Mouse (Mus musculus): ENCODE data around the gene Il20ra. TPM values are rescaled to one million over a fixed set of nuclear protein-coding genes. Genes with fewer than 3 reads are reported as not detected.

Il20ra gene
- total and polyA plus RNA-seq, 2 experiments from 2014 or later: 0.21 to 0.44 TPM

DNA sequence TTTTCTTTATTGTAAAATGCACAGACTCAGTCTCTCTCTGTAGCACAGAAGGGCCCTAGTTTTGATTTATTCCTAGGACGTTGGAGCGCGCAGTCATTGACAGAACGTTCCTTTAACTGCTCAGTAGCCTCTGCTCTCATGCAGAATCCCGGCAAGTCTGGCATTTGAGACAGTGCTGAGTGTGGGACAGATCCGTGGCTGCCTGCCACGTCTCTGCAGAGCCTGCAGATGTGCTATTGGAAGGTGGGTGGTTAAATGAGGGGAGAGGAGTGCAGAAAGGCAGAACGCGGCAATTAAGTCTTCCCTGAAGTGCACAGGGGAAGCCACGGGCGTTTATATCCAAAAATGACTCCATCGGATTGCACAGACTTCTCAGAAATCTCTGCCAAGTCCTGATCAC is 66.7 kb downstream of the Il20ra start:
- no peaks in the 10 kb centered on the region for H3K27me3 ChIP-seq (ENCODE audit: insufficient read depth, low read length)
- H3K36me3 ChIP-seq (ENCODE audit: insufficient read depth, low read length): no peaks in the 10 kb centered on the region
- TF ChIP-seq CTCF (IDR thresholded peaks at IDR 0.05): no peak
- H3K4me1 ChIP-seq (ENCODE audit: insufficient read depth, low read length): no peaks in the 10 kb centered on the region
- DNase-seq (ENCODE audit: low spot score) (peak; percentile 68), ATAC-seq (ENCODE audit: low FRiP score) (no peak)
- H3K4me3 ChIP-seq (ENCODE audit: low read depth, low read length): no peak overlapping the region
- no peak overlapping the region for H3K27ac ChIP-seq (ENCODE audit: low read depth, low read length)
- no peak overlapping the region for H3K4me2 ChIP-seq (ENCODE audit: low read depth, low read length, poor library complexity, severe bottlenecking)
- H3K9ac ChIP-seq (replicated peaks; ENCODE audit: low read length, poor library complexity, severe bottlenecking): no peak overlapping the region
- WGBS: 77% methylated on average over 12 of the region's 12 CpGs
- no peaks in the 10 kb centered on the region for H3K9me3 ChIP-seq (ENCODE audit: low read length)

GRCm38 (mm10) chr10:19781365-19781764 is 69.0 kb downstream of the Il20ra start:
- no peak overlapping the region for H3K4me3 ChIP-seq (ENCODE audit: low read depth, low read length)
- peak; percentile 35 for TF ChIP-seq CTCF (IDR thresholded peaks at IDR 0.05)
- no peak overlapping the region for H3K9ac ChIP-seq (replicated peaks; ENCODE audit: low read length, poor library complexity, severe bottlenecking)
- H3K27ac ChIP-seq (ENCODE audit: low read depth, low read length): no peak overlapping the region
- 88% methylated on average over 5 of the region's 5 CpGs for WGBS
- no peak overlapping the region for H3K4me2 ChIP-seq (ENCODE audit: low read depth, low read length, poor library complexity, severe bottlenecking)
- no peaks in the 10 kb centered on the region for H3K9me3 ChIP-seq (ENCODE audit: low read length)
- ATAC-seq (ENCODE audit: low FRiP score) (no peak), DNase-seq (ENCODE audit: low spot score) (no peak)
- H3K27me3 ChIP-seq (ENCODE audit: insufficient read depth, low read length): no peaks in the 10 kb centered on the region
- H3K36me3 ChIP-seq (ENCODE audit: insufficient read depth, low read length): no peaks in the 10 kb centered on the region
- H3K4me1 ChIP-seq (ENCODE audit: insufficient read depth, low read length): no peaks in the 10 kb centered on the region

- Histone ChIP-seq H3K9ac (replicated peaks; ENCODE audit: low read length, poor library complexity, severe bottlenecking) (no peak overlapping the region), H3K27ac (ENCODE audit: low read depth, low read length) (no peak overlapping the region), H3K36me3 (ENCODE audit: insufficient read depth, low read length) (no peaks in the 10 kb centered on the region), H3K4me2 (ENCODE audit: low read depth, low read length, poor library complexity, severe bottlenecking) (no peak overlapping the region), H3K4me1 (ENCODE audit: insufficient read depth, low read length) (0 out of 2 replicates have a peak, but pooled peaks cover 3% of the 10 kb centered on the region), H3K9me3 (ENCODE audit: low read length) (no peaks in the 10 kb centered on the region), H3K27me3 (ENCODE audit: insufficient read depth, low read length) (no peaks in the 10 kb centered on the region), H3K4me3 (ENCODE audit: low read depth, low read length) (no peak overlapping the region)
- ATAC-seq (ENCODE audit: low FRiP score) (peak; percentile 41; the same call in 1 of the 2 replicates), DNase-seq (ENCODE audit: low spot score) (peak; percentile 71)
- WGBS: 69% methylated on average over 8 of the region's 8 CpGs
- no peak for TF ChIP-seq CTCF (IDR thresholded peaks at IDR 0.05)
These were observed 82.6 kb downstream of the Il20ra start for GRCm38 (mm10) chr10:19794996-19795395.

DNA sequence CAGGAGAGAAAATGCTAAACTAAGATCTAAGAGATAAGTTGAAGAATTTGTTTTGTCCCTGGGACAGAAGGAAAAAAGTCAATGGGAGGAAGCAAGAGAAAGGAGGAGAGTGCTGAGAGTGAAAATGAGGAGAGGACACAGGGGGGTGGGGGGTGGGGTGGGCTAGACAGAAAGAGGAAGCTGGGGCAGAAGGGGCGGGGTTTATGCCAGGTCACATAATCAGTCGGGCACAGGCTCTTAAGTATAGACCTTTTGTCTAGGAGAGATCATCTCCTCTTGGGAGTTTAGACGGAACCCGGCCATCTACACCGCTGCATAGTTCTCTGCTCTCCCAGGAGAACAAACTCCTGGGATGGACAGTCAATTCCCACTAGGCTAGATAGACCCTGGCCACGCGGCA is 90.6 kb downstream of the Il20ra start:
- no peak for TF ChIP-seq CTCF (IDR thresholded peaks at IDR 0.05)
- Histone ChIP-seq H3K27me3 (ENCODE audit: insufficient read depth, low read length) (no peaks in the 10 kb centered on the region), H3K4me2 (ENCODE audit: low read depth, low read length, poor library complexity, severe bottlenecking) (no peak overlapping the region), H3K27ac (ENCODE audit: low read depth, low read length) (no peak overlapping the region), H3K4me3 (ENCODE audit: low read depth, low read length) (no peak overlapping the region), H3K9me3 (ENCODE audit: low read length) (no peaks in the 10 kb centered on the region), H3K36me3 (ENCODE audit: insufficient read depth, low read length) (no peaks in the 10 kb centered on the region), H3K9ac (replicated peaks; ENCODE audit: low read length, poor library complexity, severe bottlenecking) (no peak overlapping the region), H3K4me1 (ENCODE audit: insufficient read depth, low read length) (no peaks in the 10 kb centered on the region)
- DNase-seq (ENCODE audit: low spot score) (no peak), ATAC-seq (ENCODE audit: low FRiP score) (no peak)
- WGBS: 77% methylated on average over 7 of the region's 7 CpGs

GRCm38 (mm10) chr10:19804763-19805162 is 92.4 kb downstream of the Il20ra start:
- ATAC-seq (ENCODE audit: low FRiP score): no peak
- no peak overlapping the region for H3K27ac ChIP-seq (ENCODE audit: low read depth, low read length)
- 90% methylated on average over 7 of the region's 7 CpGs for WGBS

More at GRCm38 (mm10) chr10:19804763-19805162, 92.4 kb downstream of the Il20ra start:
- H3K4me3 ChIP-seq (ENCODE audit: low read depth, low read length): no peak overlapping the region
- H3K9me3 ChIP-seq (ENCODE audit: low read length): no peaks in the 10 kb centered on the region
- H3K27me3 ChIP-seq (ENCODE audit: insufficient read depth, low read length): no peaks in the 10 kb centered on the region
- TF ChIP-seq CTCF (IDR thresholded peaks at IDR 0.05): no peak
- H3K4me2 ChIP-seq (ENCODE audit: low read depth, low read length, poor library complexity, severe bottlenecking): no peak overlapping the region
- DNase-seq (ENCODE audit: low spot score): no peak
- H3K9ac ChIP-seq (replicated peaks; ENCODE audit: low read length, poor library complexity, severe bottlenecking): no peak overlapping the region
- no peaks in the 10 kb centered on the region for H3K4me1 ChIP-seq (ENCODE audit: insufficient read depth, low read length)
- no peaks in the 10 kb centered on the region for H3K36me3 ChIP-seq (ENCODE audit: insufficient read depth, low read length)

Other genes with a start within 250 kb of the Il20ra start
- 14.5 and 14.8 TPM in 2 replicates for gene Ifngr1, start 120.6 kb upstream of the Il20ra start, total RNA-seq (2014; rRNA removed)
- 22.4 and 24.7 TPM in 2 replicates for gene Ifngr1, start 120.6 kb upstream of the Il20ra start, polyA plus RNA-seq (2015; fragmentation: Nextera tagmentation; extraction: Ambion mirVana)
- 0.09 TPM in 1 of 2 replicates, not detected in the other for gene Il22ra2, start 90.6 kb upstream of the Il20ra start, total RNA-seq (2014; rRNA removed)
- not detected in 2 replicates for gene Il22ra2, start 90.6 kb upstream of the Il20ra start, polyA plus RNA-seq (2015; fragmentation: Nextera tagmentation; extraction: Ambion mirVana)
- 1.4 and 2.8 TPM in 2 replicates for gene Slc35d3, start 138.9 kb downstream of the Il20ra start, total RNA-seq (2014; rRNA removed)
- 2.0 and 2.1 TPM in 2 replicates for gene Slc35d3, start 138.9 kb downstream of the Il20ra start, polyA plus RNA-seq (2015; fragmentation: Nextera tagmentation; extraction: Ambion mirVana)
- 21.6 and 24.5 TPM in 2 replicates for gene Pex7, start 195.1 kb downstream of the Il20ra start, total RNA-seq (2014; rRNA removed)
- 39.5 and 40.2 TPM in 2 replicates for gene Pex7, start 195.1 kb downstream of the Il20ra start, polyA plus RNA-seq (2015; fragmentation: Nextera tagmentation; extraction: Ambion mirVana)
- gene Map3k5, start 221.9 kb downstream of the Il20ra start, total RNA-seq (2014; rRNA removed): 5.3 and 7.1 TPM in 2 replicates
- 1.3 and 1.5 TPM in 2 replicates for gene Map3k5, start 221.9 kb downstream of the Il20ra start, polyA plus RNA-seq (2015; fragmentation: Nextera tagmentation; extraction: Ambion mirVana)